Mouse (Mus musculus): ENCODE data around the gene Olfr1303. TPM values are rescaled to one million over a fixed set of nuclear protein-coding genes. Genes with fewer than 3 reads are reported as not detected.

Gene Olfr1303
- total RNA-seq (2012; rRNA removed) (not detected in 2 replicates), total RNA-seq (2014; rRNA removed) (not detected in 2 replicates), polyA plus RNA-seq (2012; ENCODE audit: insufficient read length, low read depth) (not detected in 2 replicates)

GRCm38 (mm10) chr2:111820240-111820639 lies at the start of gene Olfr1303:
Gene Olfr1303 (minus strand): TSS chr2:111820340.
- H3K36me3 ChIP-seq (replicated peaks in 1 of 2; ENCODE audit: control insufficient read depth in 1 of 2, insufficient read depth in 1 of 2, low read length in 1 of 2) = no peaks in the 10 kb centered on the region
- no peak within 1 kb of the TSS for H3K4me2 ChIP-seq (ENCODE audit: insufficient read depth, low read depth, poor library complexity, severe bottlenecking)
- H3K9ac ChIP-seq (ENCODE audit: insufficient read depth, low read depth) = no peak within 1 kb of the TSS
- dilution Hi-C loops (cut with MboI; ENCODE audit: extremely low pct_ligation_motif_present, extremely low pct_unique_long_range_greater_than_20kb, low sequenced_read_pairs) (no loop called here), in situ Hi-C loops (cut with MboI; ENCODE audit: low pct_ligation_motif_present, low pct_unique_long_range_greater_than_20kb, low sequenced_read_pairs) (no loop called here)
- H3K79me2 ChIP-seq (replicated peaks; ENCODE audit: control insufficient read depth, extremely low read depth, insufficient read depth, poor library complexity, severe bottlenecking) = no peaks in the 10 kb centered on the region
- no peak for TF ChIP-seq EP300 (IDR thresholded peaks at IDR 0.05; ENCODE audit: low read length)
- no peak for TF ChIP-seq CTCF (conservative IDR thresholded peaks at IDR 0.05 in 1 of 2, IDR thresholded peaks at IDR 0.05 in 1 of 2; ENCODE audit: low read depth in 2 of 2, low read length in 2 of 2)
- TF ChIP-seq JUN (IDR thresholded peaks at IDR 0.05; ENCODE audit: insufficient read depth, low read depth, low read length) = no peak
- TF ChIP-seq BHLHE40 (IDR thresholded peaks at IDR 0.05; ENCODE audit: low read depth, low read length) = no peak
- TF ChIP-seq TBP (conservative IDR thresholded peaks at IDR 0.05; ENCODE audit: low read depth, low read length) = no peak
- no peak for TF ChIP-seq UBTF (IDR thresholded peaks at IDR 0.05; ENCODE audit: low read depth, low read length)
- TF ChIP-seq ZKSCAN1 (IDR thresholded peaks at IDR 0.05; ENCODE audit: borderline replicate concordance, low read depth, low read length) = no peak
- no peak for TF ChIP-seq NELFE (IDR thresholded peaks at IDR 0.05; ENCODE audit: low read depth, low read length)
- no peaks in the 10 kb centered on the region for H3K27me3 ChIP-seq (replicated peaks)
- H3K27ac ChIP-seq (ENCODE audit: insufficient read depth, low read depth) = no peak within 1 kb of the TSS
- H3K4me3 ChIP-seq (replicated peaks in 1 of 3; ENCODE audit: low read depth in 2 of 3, low read length in 2 of 3, poor library complexity in 1 of 3) = no peak within 1 kb of the TSS
- H3K9me3 ChIP-seq (replicated peaks; ENCODE audit: low read length) = no peaks in the 10 kb centered on the region
- no peak for DNase-seq (ENCODE audit: extremely low read depth)
- H3K4me1 ChIP-seq (ENCODE audit: control insufficient read depth in 1 of 2, insufficient read depth in 2 of 2) = no peaks in the 10 kb centered on the region

- Histone ChIP-seq H3K79me2 (replicated peaks; ENCODE audit: control insufficient read depth, extremely low read depth, insufficient read depth, poor library complexity, severe bottlenecking) (no peaks in the 10 kb centered on the region), H3K36me3 (replicated peaks in 1 of 2; ENCODE audit: control insufficient read depth in 1 of 2, insufficient read depth in 1 of 2, low read length in 1 of 2) (no peaks in the 10 kb centered on the region), H3K27me3 (replicated peaks) (no peaks in the 10 kb centered on the region), H3K4me3 (replicated peaks in 1 of 3; ENCODE audit: low read depth in 2 of 3, low read length in 2 of 3, poor library complexity in 1 of 3) (no peak overlapping the region), H3K9me3 (replicated peaks; ENCODE audit: low read length) (peaks cover 10% of the 10 kb centered on the region), H3K9ac (ENCODE audit: insufficient read depth, low read depth) (no peak overlapping the region), H3K4me1 (ENCODE audit: control insufficient read depth in 1 of 2, insufficient read depth in 2 of 2) (no peaks in the 10 kb centered on the region), H3K27ac (ENCODE audit: insufficient read depth, low read depth) (no peak overlapping the region), H3K4me2 (ENCODE audit: insufficient read depth, low read depth, poor library complexity, severe bottlenecking) (no peak overlapping the region)
- TF ChIP-seq NELFE (IDR thresholded peaks at IDR 0.05; ENCODE audit: low read depth, low read length) = no peak
- TF ChIP-seq POLR2A (IDR thresholded peaks at IDR 0.05; ENCODE audit: low read depth, low read length) = no peak
- in situ Hi-C loops (cut with MboI; ENCODE audit: low pct_ligation_motif_present, low pct_unique_long_range_greater_than_20kb, low sequenced_read_pairs) (no loop called here), dilution Hi-C loops (cut with MboI; ENCODE audit: extremely low pct_ligation_motif_present, extremely low pct_unique_long_range_greater_than_20kb, low sequenced_read_pairs) (no loop called here)
- no peak for DNase-seq (ENCODE audit: extremely low read depth)
These were observed 7.2 kb downstream of the Olfr1303 start for GRCm38 (mm10) chr2:111812936-111813335.

GRCm38 (mm10) chr2:111777129-111777528 lies 43.0 kb downstream of the Olfr1303 start, which contains the start of gene Olfr1302:
Gene Olfr1302 (plus strand): TSS chr2:111777429.
- DNase-seq (ENCODE audit: extremely low read depth) = no peak
- no peak within 1 kb of the TSS for H3K9ac ChIP-seq (ENCODE audit: insufficient read depth, low read depth)
- no peaks in the 10 kb centered on the region for H3K79me2 ChIP-seq (replicated peaks; ENCODE audit: control insufficient read depth, extremely low read depth, insufficient read depth, poor library complexity, severe bottlenecking)
- in situ Hi-C loops (cut with MboI; ENCODE audit: low pct_ligation_motif_present, low pct_unique_long_range_greater_than_20kb, low sequenced_read_pairs) = no loop called here
- TF ChIP-seq E2F4 (IDR thresholded peaks at IDR 0.05; ENCODE audit: insufficient replicate concordance, low read depth, low read length) = no peak
- no peak for TF ChIP-seq ZMIZ1 (IDR thresholded peaks at IDR 0.05; ENCODE audit: low read depth, low read length)
- TF ChIP-seq NRF1 (IDR thresholded peaks at IDR 0.05; ENCODE audit: low read depth, low read length) = no peak
- TF ChIP-seq UBTF (IDR thresholded peaks at IDR 0.05; ENCODE audit: low read depth, low read length) = no peak
- no peak for TF ChIP-seq POLR2A (IDR thresholded peaks at IDR 0.05; ENCODE audit: low read depth, low read length)
- TF ChIP-seq USF2 (conservative IDR thresholded peaks at IDR 0.05; ENCODE audit: low read depth, low read length) = no peak
- no peak for TF ChIP-seq NELFE (IDR thresholded peaks at IDR 0.05; ENCODE audit: low read depth, low read length)
- no peak for TF ChIP-seq MAZ (IDR thresholded peaks at IDR 0.05; ENCODE audit: low read depth, low read length)
- TF ChIP-seq ZKSCAN1 (IDR thresholded peaks at IDR 0.05; ENCODE audit: borderline replicate concordance, low read depth, low read length) = no peak
- no peak for TF ChIP-seq HCFC1 (IDR thresholded peaks at IDR 0.05; ENCODE audit: low read depth, low read length)
- TF ChIP-seq BHLHE40 (IDR thresholded peaks at IDR 0.05; ENCODE audit: low read depth, low read length) = no peak
- H3K9me3 ChIP-seq (replicated peaks; ENCODE audit: low read length) = peaks cover 9% of the 10 kb centered on the region
- H3K27ac ChIP-seq (ENCODE audit: insufficient read depth, low read depth) = no peak within 1 kb of the TSS
- no peaks in the 10 kb centered on the region for H3K4me1 ChIP-seq (ENCODE audit: control insufficient read depth in 1 of 2, insufficient read depth in 2 of 2)
- no peaks in the 10 kb centered on the region for H3K27me3 ChIP-seq (replicated peaks)
- dilution Hi-C loops (cut with MboI; ENCODE audit: extremely low pct_ligation_motif_present, extremely low pct_unique_long_range_greater_than_20kb, low sequenced_read_pairs) = no loop called here
- no peaks in the 10 kb centered on the region for H3K36me3 ChIP-seq (replicated peaks in 1 of 2; ENCODE audit: control insufficient read depth in 1 of 2, insufficient read depth in 1 of 2, low read length in 1 of 2)
- H3K4me2 ChIP-seq (ENCODE audit: insufficient read depth, low read depth, poor library complexity, severe bottlenecking) = no peak within 1 kb of the TSS
- no peak within 1 kb of the TSS for H3K4me3 ChIP-seq (replicated peaks in 1 of 3; ENCODE audit: low read depth in 2 of 3, low read length in 2 of 3, poor library complexity in 1 of 3)
